Mouse (Mus musculus) layer of hippocampus, adult 9-10 months (tissue): ENCODE measurements at regions not wholly inside any gene's neighbourhood (a gene's known extent, or its start where the extent isn't known, plus 50 kb on each side); places are given as distances from the start of the nearest gene placed in this dataset.
A peak's percentile ranks its signal among the peaks of the same experiment; 100 is the strongest.

Experiments
- DNase-seq: peaks from one replicate; pipeline ENCODE4 v3.0.0; 2022; ENCODE audit warnings: low spot score

- no peak for DNase-seq
Observed at GRCm38 (mm10) chr6:16064691-16065090, 344.2 kb downstream of the Mdfic start.

GRCm38 (mm10) chr6:16065121-16065520, 344.7 kb downstream of the Mdfic start:
- DNase-seq = no peak

DNA sequence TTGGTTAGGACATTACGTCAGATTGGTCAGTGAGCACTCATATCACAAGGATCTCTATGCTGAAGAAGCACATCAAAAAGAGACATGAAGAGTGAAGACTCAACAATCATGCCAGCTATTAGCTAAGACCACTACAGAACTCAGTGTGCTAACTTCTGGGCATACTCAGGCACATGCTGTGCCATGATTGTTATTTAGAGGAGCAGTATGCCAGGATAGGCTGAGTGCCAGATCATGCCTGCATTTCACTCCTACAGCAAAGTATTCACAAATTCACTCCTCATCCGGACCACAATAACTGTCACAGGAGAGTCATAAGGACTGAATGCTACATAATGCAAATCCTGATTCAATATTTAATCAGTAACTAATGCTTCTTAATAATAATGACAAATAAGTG, 355.8 kb downstream of the Mdfic start:
- DNase-seq = no peak

DNA sequence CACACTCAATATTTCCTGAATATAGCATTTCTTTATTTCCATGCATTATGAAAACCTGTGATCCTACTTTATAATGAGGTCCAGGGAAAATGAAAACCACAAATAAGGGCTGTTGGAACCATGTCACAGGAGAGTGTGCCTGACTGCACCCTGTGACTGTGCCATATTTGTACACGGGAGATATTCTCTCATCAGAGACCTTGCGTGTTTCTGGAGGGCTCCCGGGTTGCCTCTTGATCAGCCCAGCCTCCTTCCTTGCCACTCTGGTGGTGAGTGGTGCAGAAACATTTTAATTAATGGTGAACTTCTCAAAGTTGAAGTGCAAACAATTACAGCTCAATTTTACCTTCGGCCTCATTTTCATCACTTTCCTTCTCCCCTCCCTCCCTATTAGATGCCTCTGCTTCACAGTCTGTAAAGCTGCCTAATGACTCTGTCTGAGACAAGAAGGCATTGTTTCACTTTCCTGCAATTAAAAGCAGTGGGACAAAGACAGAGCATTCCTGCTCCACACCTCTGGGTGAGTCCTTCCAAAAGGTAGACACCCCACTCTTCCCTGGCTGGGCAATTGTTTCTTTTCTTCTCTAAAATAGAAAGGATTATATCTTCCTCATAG, 356.8 kb downstream of the Mdfic start:
- DNase-seq = no peak

DNA sequence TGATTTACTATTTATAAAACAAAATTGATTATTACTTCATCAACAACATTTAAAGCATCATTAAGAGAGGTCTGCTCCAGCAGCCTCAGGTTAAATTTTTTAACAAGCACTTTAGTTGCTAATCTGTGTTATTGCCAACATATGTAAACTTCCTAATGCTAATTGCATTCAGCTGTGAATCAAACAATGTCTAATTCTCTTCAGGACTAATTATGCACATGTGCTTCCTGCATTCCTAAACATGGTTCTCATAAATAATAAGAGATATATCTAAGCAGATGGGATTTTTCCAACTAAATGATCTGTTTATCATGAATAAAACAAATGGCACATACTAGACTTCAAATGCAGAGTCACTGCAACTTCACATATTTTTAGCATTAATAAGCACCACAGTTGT, 357.5 kb downstream of the Mdfic start:
- DNase-seq = peak; percentile 4

DNA sequence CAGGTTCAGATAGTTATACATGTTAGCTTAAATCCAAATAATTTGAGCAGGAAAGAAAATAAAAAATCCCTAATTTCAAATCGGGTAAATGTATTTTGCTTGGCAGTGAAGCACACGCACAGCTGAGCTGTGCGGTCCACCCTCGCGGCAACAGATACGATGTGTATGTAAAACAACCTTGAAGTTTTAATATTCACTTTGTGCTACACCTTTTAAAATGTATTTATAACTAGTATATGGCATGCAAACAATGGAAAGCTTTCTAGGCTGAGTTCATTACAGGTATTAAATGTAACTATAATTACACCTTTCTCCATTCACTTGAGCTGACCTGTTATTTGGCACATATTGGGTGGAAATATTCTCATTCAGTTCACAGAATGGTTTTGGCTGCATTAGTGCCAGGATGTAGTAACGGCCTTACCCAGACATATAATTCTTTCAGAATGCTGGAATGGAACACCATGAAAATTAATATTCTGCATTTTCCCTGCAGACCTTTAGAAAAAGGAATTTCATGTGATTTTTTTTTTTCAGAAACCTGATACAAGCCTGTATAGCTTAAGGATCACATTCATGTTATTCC, 366.6 kb downstream of the Mdfic start:
- no peak for DNase-seq

- DNase-seq = no peak
Observed at GRCm38 (mm10) chr6:16098761-16099160, 378.3 kb downstream of the Mdfic start.

- no peak for DNase-seq
Observed at GRCm38 (mm10) chr6:16141009-16141408, 420.5 kb downstream of the Mdfic start.

- no peak for DNase-seq
Observed at GRCm38 (mm10) chr6:16144538-16144937, 424.1 kb downstream of the Mdfic start.

- no peak for DNase-seq
Observed at GRCm38 (mm10) chr6:16150535-16150934, 430.1 kb downstream of the Mdfic start.

DNA sequence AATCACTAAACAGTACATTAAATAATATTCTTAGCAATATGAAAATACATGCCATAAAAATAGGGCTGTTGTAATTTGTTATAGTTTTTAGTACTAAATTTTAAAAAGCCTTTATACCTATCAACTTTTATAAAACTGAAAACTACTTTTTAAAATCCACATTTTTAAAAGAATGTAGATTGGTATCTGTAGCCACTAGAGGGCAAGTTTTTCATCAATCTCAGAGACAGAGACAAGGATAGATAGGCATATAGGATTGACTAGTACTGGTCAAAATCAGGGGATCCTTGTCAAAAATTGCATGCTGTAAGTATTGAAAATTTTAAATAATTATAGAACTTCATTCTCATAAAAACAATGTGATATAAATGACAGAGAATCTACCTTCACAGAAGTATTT, 431.0 kb downstream of the Mdfic start:
- DNase-seq = no peak

DNA sequence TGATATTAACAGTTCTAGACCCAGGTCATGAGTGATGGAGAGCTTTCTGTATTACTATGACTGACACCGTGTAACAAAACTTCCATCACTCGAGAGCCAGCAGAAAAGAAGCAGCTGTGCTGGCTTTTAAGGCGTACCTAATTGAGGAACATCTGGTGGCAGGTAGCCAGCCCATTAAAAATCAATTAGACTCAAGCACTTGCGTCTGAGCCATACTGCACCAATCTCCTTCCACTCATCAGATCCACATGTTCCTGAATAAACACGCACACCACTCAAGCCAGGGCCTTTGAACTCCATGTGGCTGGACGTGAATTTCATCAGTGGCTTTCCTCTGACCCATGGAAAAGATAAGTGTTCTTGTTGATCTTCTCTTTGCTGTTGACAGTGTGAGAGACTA, 432.2 kb downstream of the Mdfic start:
- no peak for DNase-seq

DNA sequence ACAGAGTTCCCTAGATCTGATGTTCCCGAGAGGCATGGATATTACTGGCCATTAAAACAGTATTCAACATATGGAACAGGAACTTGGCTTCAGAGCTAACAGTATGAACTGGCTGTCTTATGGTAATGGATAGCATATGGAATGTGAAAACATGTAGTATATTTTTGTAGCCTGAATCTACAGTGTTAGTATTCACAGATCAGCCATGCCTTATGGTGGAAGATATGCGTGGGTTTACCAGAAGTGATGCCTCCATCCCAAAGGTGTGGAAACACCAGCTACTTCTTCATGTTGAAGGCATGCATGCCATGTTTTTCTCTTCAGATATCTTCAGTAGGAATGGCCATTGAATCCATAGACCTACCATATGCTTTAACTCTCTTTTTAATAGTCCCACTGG, 444.6 kb downstream of the Mdfic start:
- DNase-seq = no peak

DNA sequence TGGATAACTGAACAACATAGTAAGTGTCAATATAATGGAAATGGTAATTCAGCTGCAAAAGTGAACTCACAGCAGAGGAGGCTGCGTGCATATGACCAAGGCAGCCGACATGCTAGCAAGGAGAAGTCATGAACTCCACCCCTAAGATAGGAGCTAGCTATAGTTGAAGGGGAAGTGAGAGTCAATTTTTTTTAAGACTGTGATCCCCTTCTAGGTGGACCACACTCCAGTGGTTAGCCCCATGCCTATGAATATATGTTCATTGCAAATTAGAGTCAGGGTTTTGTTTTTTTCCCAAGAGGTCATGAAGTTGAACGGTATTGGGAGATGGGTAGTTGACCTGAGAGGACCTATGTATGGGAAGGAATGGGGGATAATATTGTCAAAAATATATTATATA, 451.4 kb downstream of the Mdfic start:
- DNase-seq = no peak

GRCm38 (mm10) chr6:16177313-16177712, 456.9 kb downstream of the Mdfic start:
- DNase-seq = no peak

- peak; percentile 16 for DNase-seq
Observed at GRCm38 (mm10) chr6:16187983-16188550, 467.6 kb downstream of the Mdfic start.

GRCm38 (mm10) chr6:16212975-16213374, 492.5 kb downstream of the Mdfic start:
- DNase-seq = no peak

DNA sequence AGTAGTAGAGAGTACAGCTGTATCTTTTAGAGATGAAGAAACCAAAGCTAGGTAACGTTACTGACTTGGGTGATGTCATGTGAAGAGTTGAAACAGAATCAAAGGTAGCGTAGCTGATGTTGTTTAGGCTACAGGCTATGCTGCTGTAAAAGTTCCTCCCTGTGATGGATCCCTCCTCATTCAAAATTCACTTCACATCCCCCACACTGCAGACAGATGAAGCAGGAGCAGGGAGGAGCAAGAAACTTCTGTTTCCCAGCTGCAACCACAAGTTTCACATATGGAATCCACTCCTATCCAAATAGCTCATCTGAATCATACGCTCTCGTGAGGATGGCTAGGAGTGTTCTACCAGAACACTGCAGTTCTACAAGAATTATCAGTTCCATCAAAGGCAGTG, 493.2 kb downstream of the Mdfic start:
- DNase-seq = no peak

GRCm38 (mm10) chr6:16221002-16221627, 500.7 kb downstream of the Mdfic start:
- DNase-seq = peak; percentile 35
